Mouse (Mus musculus) forebrain, postnatal 0 days (tissue): ENCODE results near the gene Cpeb3. TPM values are rescaled to one million over a fixed set of nuclear protein-coding genes. Genes with fewer than 3 reads are reported as not detected.
"Not testable (repeated sequence)": the region's sequence is repeated elsewhere in the genome, so short reads cannot be mapped to it uniquely, and the experiment has no call there.

Source experiments
- ATAC-seq: fragments of 200-750 bp; cut with Nextera tagmentation; 2 replicates; pipeline ENCODE4 v1.8.0; 2017; ENCODE audit warnings: mild to moderate bottlenecking, moderate library complexity
- DNase-seq: peaks from one replicate; pipeline ENCODE4 v3.0.0-alpha.2; 2015
- H3K27ac ChIP-seq: fragments of 300-500 bp; sonication (generic); 2 replicates; pipeline ENCODE4 v1.5.1; 2014; ENCODE audit warnings: low read depth, mild to moderate bottlenecking, antibody characterized with exemption, low read length, moderate library complexity, mixed read lengths
- H3K27me3 ChIP-seq: fragments of 300-500 bp; sonication (generic); 2 replicates; pipeline ENCODE4 v1.6.1; 2014; ENCODE audit warnings: mild to moderate bottlenecking, low read length, mixed read lengths; ENCODE audit not compliant: insufficient read depth
- H3K36me3 ChIP-seq: fragments of 300-500 bp; sonication (generic); 2 replicates; pipeline ENCODE4 v1.6.1; 2014; ENCODE audit warnings: mild to moderate bottlenecking, moderate library complexity; ENCODE audit not compliant: insufficient read depth
- H3K4me1 ChIP-seq: fragments of 300-500 bp; sonication (generic); 2 replicates; pipeline ENCODE4 v1.6.1; 2014; ENCODE audit warnings: antibody characterized with exemption; ENCODE audit not compliant: insufficient read depth
- H3K4me2 ChIP-seq: fragments of 300-500 bp; sonication (generic); 2 replicates; pipeline ENCODE4 v1.6.1; 2014; ENCODE audit warnings: low read depth, mild to moderate bottlenecking, moderate library complexity
- H3K4me3 ChIP-seq: fragments of 300-500 bp; sonication (generic); 2 replicates; pipeline ENCODE4 v1.5.1; 2014; ENCODE audit warnings: low read depth, low read length, mixed read lengths
- H3K9ac ChIP-seq: fragments of 300-500 bp; sonication (generic); 2 replicates; pipeline ENCODE4 v1.6.1; 2014; ENCODE audit warnings: mild to moderate bottlenecking
- H3K9me3 ChIP-seq: fragments of 300-500 bp; sonication (generic); 2 replicates; pipeline ENCODE4 v1.6.1; 2016; ENCODE audit warnings: low read length
- CTCF ChIP-seq: sonication (generic); IDR thresholded peaks from 2 replicates; pipeline ENCODE4 v1.5.1; 2016; ENCODE audit warnings: antibody characterized with exemption, control low read depth, low read depth
- WGBS: fragments of 180-500 bp; shearing (Covaris S2); extraction: QIAGEN DNeasy Blood & Tissue Kit; methylation state at CpG from one replicate; pipeline ENCODE4 v1.1.7; 2014; 5-methylcytosine and 5-hydroxymethylcytosine counted together
- polyA plus RNA-seq: library from polyadenylated mRNA; unstranded; fragments of >200 nt; fragmentation: Nextera tagmentation; extraction: Ambion mirVana; gene quantifications from 2 replicates; pipeline ENCODE4 v1.2.1, GENCODE M21; 2015
- total RNA-seq: library from RNA; depleted of rRNA; stranded (reverse); fragments of >200 nt; gene quantifications from 2 replicates; pipeline ENCODE4 v1.2.3, GENCODE M21; 2014

Gene Cpeb3
- total and polyA plus RNA-seq, 2 experiments from 2014 or later = 7.9 to 12.9 TPM

- H3K9ac ChIP-seq = peak within 1 kb of the TSS; percentile 94
- H3K27me3 ChIP-seq = no peaks in the 10 kb centered on the region
- H3K27ac ChIP-seq = peak within 1 kb of the TSS; percentile 83
- peaks cover 9% of the 10 kb centered on the region for H3K4me1 ChIP-seq
- peak within 1 kb of the TSS; percentile 100 for H3K4me3 ChIP-seq
- peak; percentile 43; the same call in 1 of the 2 replicates for TF ChIP-seq CTCF
- no peaks in the 10 kb centered on the region for H3K9me3 ChIP-seq
- peak within 1 kb of the TSS; percentile 84 for H3K4me2 ChIP-seq
- ATAC-seq (peak; percentile 99), DNase-seq (peak; percentile 91)
- H3K36me3 ChIP-seq = peaks cover 18% of the 10 kb centered on the region
- 2% methylated on average over 86 of the region's 94 CpGs for WGBS
Measured at GRCm38 (mm10) chr19:37207303-37208175, 862 bp downstream of the Cpeb3 start, which contains the start of gene March5. Gene March5 (plus strand): TSS chr19:37207543.

GRCm38 (mm10) chr19:37206641-37207302, 1.6 kb downstream of the Cpeb3 start:
- H3K36me3 ChIP-seq = peaks cover 13% of the 10 kb centered on the region
- under 1% methylated on average over 47 of the region's 47 CpGs for WGBS
- H3K4me2 ChIP-seq = peak overlapping the region; percentile 84
- H3K4me1 ChIP-seq = peaks cover 9% of the 10 kb centered on the region
- no peak for TF ChIP-seq CTCF
- no peaks in the 10 kb centered on the region for H3K27me3 ChIP-seq
- ATAC-seq (peak; percentile 74), DNase-seq (peak; percentile 51)
- H3K27ac ChIP-seq = peak overlapping the region; percentile 83
- peak overlapping the region; percentile 100 for H3K4me3 ChIP-seq
- H3K9me3 ChIP-seq = no peaks in the 10 kb centered on the region
- peak overlapping the region; percentile 94 for H3K9ac ChIP-seq

GRCm38 (mm10) chr19:37205155-37205554, 3.2 kb downstream of the Cpeb3 start:
- H3K9me3 ChIP-seq, ATAC-seq, H3K9ac ChIP-seq, H3K36me3 ChIP-seq, H3K27ac ChIP-seq, H3K27me3 ChIP-seq, H3K4me1 ChIP-seq, H3K4me3 ChIP-seq, DNase-seq, H3K4me2 ChIP-seq: not testable (repeated sequence)

GRCm38 (mm10) chr19:37203371-37203770, 5.0 kb downstream of the Cpeb3 start:
- Histone ChIP-seq H3K27me3 (no peaks in the 10 kb centered on the region), H3K9ac (no peak overlapping the region), H3K36me3 (no peaks in the 10 kb centered on the region), H3K4me1 (no peaks in the 10 kb centered on the region; the same call in 1 of the 2 replicates), H3K4me2 (no peak overlapping the region), H3K4me3 (no peak overlapping the region), H3K27ac (no peak overlapping the region), H3K9me3 (no peaks in the 10 kb centered on the region)
- ATAC-seq (no peak), DNase-seq (no peak)
- WGBS = 75% methylated on average over 1 of the region's 1 CpGs
- no peak for TF ChIP-seq CTCF

- Histone ChIP-seq H3K27ac (no peak overlapping the region), H3K27me3 (no peaks in the 10 kb centered on the region), H3K4me2 (no peak overlapping the region), H3K9ac (no peak overlapping the region), H3K4me1 (no peaks in the 10 kb centered on the region), H3K36me3 (no peaks in the 10 kb centered on the region), H3K4me3 (no peak overlapping the region), H3K9me3 (no peaks in the 10 kb centered on the region)
- WGBS = 84% methylated on average over 2 of the region's 2 CpGs
- DNase-seq (no peak), ATAC-seq (no peak)
- no peak for TF ChIP-seq CTCF
Measured at GRCm38 (mm10) chr19:37199889-37200288, 8.5 kb downstream of the Cpeb3 start.

- 79% methylated on average over 1 of the region's 1 CpGs for WGBS
- no peak for TF ChIP-seq CTCF
Measured at GRCm38 (mm10) chr19:37198165-37198880, 10.1 kb downstream of the Cpeb3 start.

More at GRCm38 (mm10) chr19:37198165-37198880, 10.1 kb downstream of the Cpeb3 start:
- Histone ChIP-seq H3K9ac (no peak overlapping the region), H3K9me3 (no peaks in the 10 kb centered on the region), H3K36me3 (no peaks in the 10 kb centered on the region), H3K4me3 (no peak overlapping the region), H3K27me3 (no peaks in the 10 kb centered on the region), H3K4me1 (no peaks in the 10 kb centered on the region), H3K27ac (no peak overlapping the region), H3K4me2 (no peak overlapping the region)
- ATAC-seq = no peak
- no peak for DNase-seq
